Mouse (Mus musculus): ENCODE measurements around the gene A730046J19Rik. TPM values are rescaled to one million over a fixed set of nuclear protein-coding genes. Genes with fewer than 3 reads are reported as not detected.
A peak's percentile ranks its signal among the peaks of the same experiment; 100 is the strongest.

A730046J19Rik gene
- total RNA-seq (2014; rRNA removed) (0.15 and 0.29 TPM in 2 replicates), polyA plus RNA-seq (2015; fragmentation: Nextera tagmentation; extraction: Ambion mirVana) (0.16 and 0.39 TPM in 2 replicates)

GRCm38 (mm10) chrX:144153523-144153922 lies at the start of gene A730046J19Rik:
TSS of gene A730046J19Rik (plus strand) at chrX:144153695.
- no peaks in the 10 kb centered on the region for H3K27me3 ChIP-seq (ENCODE audit: insufficient read depth, low read length)
- WGBS, result 27% methylated on average over 8 of the region's 8 CpGs
- DNase-seq (no peak), ATAC-seq (no peak)
- peak within 1 kb of the TSS; percentile 19 for H3K4me3 ChIP-seq (ENCODE audit: low read depth, low read length)
- no peak within 1 kb of the TSS for H3K9ac ChIP-seq
- TF ChIP-seq CTCF (IDR thresholded peaks at IDR 0.05; ENCODE audit: low read depth), result no peak
- peak within 1 kb of the TSS; percentile 34 for H3K4me2 ChIP-seq (ENCODE audit: low read depth)
- H3K27ac ChIP-seq (ENCODE audit: low read depth, low read length), result no peak within 1 kb of the TSS
- H3K4me1 ChIP-seq (ENCODE audit: insufficient read depth), result no peaks in the 10 kb centered on the region
- H3K36me3 ChIP-seq (ENCODE audit: insufficient read depth), result no peaks in the 10 kb centered on the region
- H3K9me3 ChIP-seq (ENCODE audit: low read length), result no peaks in the 10 kb centered on the region

- Histone ChIP-seq H3K4me3 (ENCODE audit: low read depth, low read length) (no peak overlapping the region), H3K9ac (no peak overlapping the region), H3K9me3 (ENCODE audit: low read length) (no peaks in the 10 kb centered on the region), H3K27me3 (ENCODE audit: insufficient read depth, low read length) (no peaks in the 10 kb centered on the region), H3K4me1 (ENCODE audit: insufficient read depth) (no peaks in the 10 kb centered on the region), H3K27ac (ENCODE audit: low read depth, low read length) (no peak overlapping the region), H3K36me3 (ENCODE audit: insufficient read depth) (no peaks in the 10 kb centered on the region), H3K4me2 (ENCODE audit: low read depth) (no peak overlapping the region)
- DNase-seq, result peak; percentile 25
- ATAC-seq, result peak; percentile 69
- WGBS, result 53% methylated on average over 2 of the region's 2 CpGs
- TF ChIP-seq CTCF (IDR thresholded peaks at IDR 0.05; ENCODE audit: low read depth), result no peak
Measured at GRCm38 (mm10) chrX:144104619-144105416, 48.7 kb upstream of the A730046J19Rik start.

- no peak overlapping the region for H3K27ac ChIP-seq (ENCODE audit: low read depth, low read length)
- H3K9ac ChIP-seq, result no peak overlapping the region
- H3K9me3 ChIP-seq (ENCODE audit: low read length), result no peaks in the 10 kb centered on the region
- H3K4me3 ChIP-seq (ENCODE audit: low read depth, low read length), result no peak overlapping the region
- DNase-seq, result no peak
- H3K36me3 ChIP-seq (ENCODE audit: insufficient read depth), result no peaks in the 10 kb centered on the region
- no peak for ATAC-seq
- no peak overlapping the region for H3K4me2 ChIP-seq (ENCODE audit: low read depth)
- H3K4me1 ChIP-seq (ENCODE audit: insufficient read depth), result no peaks in the 10 kb centered on the region
- H3K27me3 ChIP-seq (ENCODE audit: insufficient read depth, low read length), result no peaks in the 10 kb centered on the region
- 50% methylated on average over 1 of the region's 1 CpGs for WGBS
- no peak for TF ChIP-seq CTCF (IDR thresholded peaks at IDR 0.05; ENCODE audit: low read depth)
Measured at GRCm38 (mm10) chrX:144136281-144136680, 17.2 kb upstream of the A730046J19Rik start.

- Histone ChIP-seq H3K9me3 (ENCODE audit: low read length) (no peaks in the 10 kb centered on the region), H3K4me3 (ENCODE audit: low read depth, low read length) (no peak overlapping the region)
- no peak for ATAC-seq
Measured at GRCm38 (mm10) chrX:144149987-144150386, 3.5 kb upstream of the A730046J19Rik start.

DNA sequence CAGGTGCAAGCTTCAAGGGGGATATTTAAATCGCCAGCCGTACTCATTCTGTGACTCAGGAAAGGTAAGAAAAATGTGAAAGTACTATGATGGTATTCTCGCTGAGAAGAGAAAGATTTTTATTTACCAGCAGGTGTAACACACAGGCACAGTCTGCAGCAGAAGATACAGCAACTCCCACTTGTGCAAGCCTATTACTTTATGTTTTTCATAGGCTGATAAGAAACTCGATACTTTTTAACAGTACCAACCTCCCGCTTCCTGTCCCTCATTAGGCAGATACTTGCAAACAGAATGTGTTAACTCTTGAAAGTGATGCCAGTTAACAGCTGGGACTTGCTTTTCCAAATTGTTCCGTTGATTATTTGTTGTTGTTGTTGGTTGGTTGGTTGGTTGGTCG lies 616 bp downstream of the A730046J19Rik start:
- DNase-seq (no peak), ATAC-seq (no peak)
- Histone ChIP-seq H3K4me3 (ENCODE audit: low read depth, low read length) (peak overlapping the region; percentile 19; the same call in 1 of the 2 replicates), H3K9me3 (ENCODE audit: low read length) (no peaks in the 10 kb centered on the region), H3K36me3 (ENCODE audit: insufficient read depth) (no peaks in the 10 kb centered on the region), H3K9ac (no peak overlapping the region), H3K4me2 (ENCODE audit: low read depth) (peak overlapping the region; percentile 34), H3K27ac (ENCODE audit: low read depth, low read length) (no peak overlapping the region), H3K27me3 (ENCODE audit: insufficient read depth, low read length) (no peaks in the 10 kb centered on the region), H3K4me1 (ENCODE audit: insufficient read depth) (no peaks in the 10 kb centered on the region)
- 36% methylated on average over 7 of the region's 7 CpGs for WGBS
- TF ChIP-seq CTCF (IDR thresholded peaks at IDR 0.05; ENCODE audit: low read depth), result no peak

More at GRCm38 (mm10) chrX:144149987-144150386, 3.5 kb upstream of the A730046J19Rik start:
- no peak overlapping the region for H3K4me2 ChIP-seq (ENCODE audit: low read depth)
- WGBS, result 50% methylated on average over 2 of the region's 2 CpGs
- no peak for TF ChIP-seq CTCF (IDR thresholded peaks at IDR 0.05; ENCODE audit: low read depth)
- no peak for DNase-seq
- H3K9ac ChIP-seq, result no peak overlapping the region
- no peaks in the 10 kb centered on the region for H3K4me1 ChIP-seq (ENCODE audit: insufficient read depth)
- H3K27me3 ChIP-seq (ENCODE audit: insufficient read depth, low read length), result no peaks in the 10 kb centered on the region
- no peak overlapping the region for H3K27ac ChIP-seq (ENCODE audit: low read depth, low read length)
- H3K36me3 ChIP-seq (ENCODE audit: insufficient read depth), result no peaks in the 10 kb centered on the region

- no peak for TF ChIP-seq CTCF (IDR thresholded peaks at IDR 0.05; ENCODE audit: low read depth)
- no peak overlapping the region for H3K27ac ChIP-seq (ENCODE audit: low read depth, low read length)
- H3K9me3 ChIP-seq (ENCODE audit: low read length), result no peaks in the 10 kb centered on the region
- ATAC-seq, result no peak
- H3K27me3 ChIP-seq (ENCODE audit: insufficient read depth, low read length), result no peaks in the 10 kb centered on the region
- no peaks in the 10 kb centered on the region for H3K4me1 ChIP-seq (ENCODE audit: insufficient read depth)
- no peak overlapping the region for H3K4me3 ChIP-seq (ENCODE audit: low read depth, low read length)
- peak; percentile 9 for DNase-seq
- no peak overlapping the region for H3K9ac ChIP-seq
- H3K4me2 ChIP-seq (ENCODE audit: low read depth), result no peak overlapping the region
- no peaks in the 10 kb centered on the region for H3K36me3 ChIP-seq (ENCODE audit: insufficient read depth)
- WGBS, result 37% methylated on average over 5 of the region's 5 CpGs
Measured at GRCm38 (mm10) chrX:144162936-144163335, 9.4 kb downstream of the A730046J19Rik start.

Other genes with a start within 250 kb of the A730046J19Rik start
- gene Dcx, start 220.4 kb upstream of the A730046J19Rik start, total RNA-seq (2014; rRNA removed), result 334 and 422 TPM in 2 replicates
- 156 and 219 TPM in 2 replicates for gene Dcx, start 220.4 kb upstream of the A730046J19Rik start, polyA plus RNA-seq (2015; fragmentation: Nextera tagmentation; extraction: Ambion mirVana)
- gene Alg13, start 164.1 kb downstream of the A730046J19Rik start, total RNA-seq (2014; rRNA removed), result 13.5 and 22.8 TPM in 2 replicates
- gene Alg13, start 164.1 kb downstream of the A730046J19Rik start, polyA plus RNA-seq (2015; fragmentation: Nextera tagmentation; extraction: Ambion mirVana), result 12.6 and 12.9 TPM in 2 replicates